Mouse (Mus musculus): ENCODE results near the gene Tfap4. TPM values are rescaled to one million over a fixed set of nuclear protein-coding genes. Genes with fewer than 3 reads are reported as not detected.
A peak's percentile ranks its signal among the peaks of the same experiment; 100 is the strongest.
"Not testable (repeated sequence)": the region's sequence is repeated elsewhere in the genome, so short reads cannot be mapped to it uniquely, and the experiment has no call there.

Tfap4 gene
- polyA plus RNA-seq, 1 experiment from 2014 or later, result 27.2 TPM

- DNase-seq (ENCODE audit: low spot score), result no peak
- Histone ChIP-seq H3K27ac (replicated peaks; ENCODE audit: low read depth, low read length) (no peak overlapping the region), H3K27me3 (ENCODE audit: control insufficient read depth, insufficient read depth, low read length) (no peaks in the 10 kb centered on the region), H3K4me3 (ENCODE audit: low read depth, low read length) (no peak overlapping the region), H3K4me1 (ENCODE audit: control insufficient read depth, insufficient read depth, low read length) (no peaks in the 10 kb centered on the region), H3K9me3 (replicated peaks; ENCODE audit: control insufficient read depth, low read length) (no peaks in the 10 kb centered on the region), H3K4me2 (ENCODE audit: low read depth, low read length) (no peak overlapping the region), H3K9ac (replicated peaks; ENCODE audit: low read length) (no peak overlapping the region), H3K36me3 (replicated peaks; ENCODE audit: control insufficient read depth, insufficient read depth, low read depth, low read length) (no peaks in the 10 kb centered on the region)
- 91% methylated on average over 4 of the region's 4 CpGs for WGBS
- no peak for ATAC-seq (replicated peaks; ENCODE audit: insufficient number of reproducible peaks, low FRiP score, low TSS enrichment, low read depth)
Measured at GRCm38 (mm10) chr16:4539521-4539920, 20.1 kb downstream of the Tfap4 start.

GRCm38 (mm10) chr16:4537616-4538358, 21.9 kb downstream of the Tfap4 start:
- H3K4me2 ChIP-seq (ENCODE audit: low read depth, low read length), result no peak overlapping the region
- WGBS, result 72% methylated on average over 3 of the region's 3 CpGs
- H3K27ac ChIP-seq (replicated peaks; ENCODE audit: low read depth, low read length), result no peak overlapping the region
- ATAC-seq (replicated peaks; ENCODE audit: insufficient number of reproducible peaks, low FRiP score, low TSS enrichment, low read depth) (no peak), DNase-seq (ENCODE audit: low spot score) (no peak)
- no peaks in the 10 kb centered on the region for H3K4me1 ChIP-seq (ENCODE audit: control insufficient read depth, insufficient read depth, low read length)
- no peak overlapping the region for H3K4me3 ChIP-seq (ENCODE audit: low read depth, low read length)
- H3K36me3 ChIP-seq (replicated peaks; ENCODE audit: control insufficient read depth, insufficient read depth, low read depth, low read length), result no peaks in the 10 kb centered on the region
- no peak overlapping the region; the same call in 1 of the 2 replicates for H3K9ac ChIP-seq (replicated peaks; ENCODE audit: low read length)
- no peaks in the 10 kb centered on the region for H3K27me3 ChIP-seq (ENCODE audit: control insufficient read depth, insufficient read depth, low read length)
- no peaks in the 10 kb centered on the region for H3K9me3 ChIP-seq (replicated peaks; ENCODE audit: control insufficient read depth, low read length)

- not testable (repeated sequence) for H3K4me1 ChIP-seq (ENCODE audit: control insufficient read depth, insufficient read depth, low read length); H3K27ac ChIP-seq (replicated peaks; ENCODE audit: low read depth, low read length); ATAC-seq (replicated peaks; ENCODE audit: insufficient number of reproducible peaks, low FRiP score, low TSS enrichment, low read depth); H3K27me3 ChIP-seq (ENCODE audit: control insufficient read depth, insufficient read depth, low read length); DNase-seq (ENCODE audit: low spot score); H3K36me3 ChIP-seq (replicated peaks; ENCODE audit: control insufficient read depth, insufficient read depth, low read depth, low read length); H3K9ac ChIP-seq (replicated peaks; ENCODE audit: low read length); H3K4me2 ChIP-seq (ENCODE audit: low read depth, low read length); H3K4me3 ChIP-seq (ENCODE audit: low read depth, low read length); H3K9me3 ChIP-seq (replicated peaks; ENCODE audit: control insufficient read depth, low read length)
- 96% methylated on average over 12 of the region's 12 CpGs for WGBS
Measured at GRCm38 (mm10) chr16:4527373-4527772, 32.3 kb downstream of the Tfap4 start.

- no peak overlapping the region for H3K27ac ChIP-seq (replicated peaks; ENCODE audit: low read depth, low read length)
- ATAC-seq (replicated peaks; ENCODE audit: insufficient number of reproducible peaks, low FRiP score, low TSS enrichment, low read depth) (no peak), DNase-seq (ENCODE audit: low spot score) (no peak)
- H3K27me3 ChIP-seq (ENCODE audit: control insufficient read depth, insufficient read depth, low read length), result no peaks in the 10 kb centered on the region
- no peak overlapping the region for H3K4me2 ChIP-seq (ENCODE audit: low read depth, low read length)
- H3K9ac ChIP-seq (replicated peaks; ENCODE audit: low read length), result no peak overlapping the region
- no peaks in the 10 kb centered on the region for H3K36me3 ChIP-seq (replicated peaks; ENCODE audit: control insufficient read depth, insufficient read depth, low read depth, low read length)
- H3K4me3 ChIP-seq (ENCODE audit: low read depth, low read length), result no peak overlapping the region
- 46% methylated on average over 7 of the region's 7 CpGs for WGBS
- no peaks in the 10 kb centered on the region for H3K4me1 ChIP-seq (ENCODE audit: control insufficient read depth, insufficient read depth, low read length)
- no peaks in the 10 kb centered on the region for H3K9me3 ChIP-seq (replicated peaks; ENCODE audit: control insufficient read depth, low read length)
Measured at GRCm38 (mm10) chr16:4523313-4524004, 36.2 kb downstream of the Tfap4 start.

- Histone ChIP-seq H3K36me3 (replicated peaks; ENCODE audit: control insufficient read depth, insufficient read depth, low read depth, low read length) (no peaks in the 10 kb centered on the region), H3K4me3 (ENCODE audit: low read depth, low read length) (no peak overlapping the region), H3K27ac (replicated peaks; ENCODE audit: low read depth, low read length) (no peak overlapping the region), H3K9ac (replicated peaks; ENCODE audit: low read length) (no peak overlapping the region), H3K4me2 (ENCODE audit: low read depth, low read length) (no peak overlapping the region), H3K4me1 (ENCODE audit: control insufficient read depth, insufficient read depth, low read length) (no peaks in the 10 kb centered on the region), H3K27me3 (ENCODE audit: control insufficient read depth, insufficient read depth, low read length) (no peaks in the 10 kb centered on the region), H3K9me3 (replicated peaks; ENCODE audit: control insufficient read depth, low read length) (no peaks in the 10 kb centered on the region)
- DNase-seq (ENCODE audit: low spot score), result no peak
- no peak for ATAC-seq (replicated peaks; ENCODE audit: insufficient number of reproducible peaks, low FRiP score, low TSS enrichment, low read depth)
- 62% methylated on average over 8 of the region's 8 CpGs for WGBS
Measured at GRCm38 (mm10) chr16:4522879-4523278, 36.8 kb downstream of the Tfap4 start.

- Histone ChIP-seq H3K36me3 (replicated peaks; ENCODE audit: control insufficient read depth, insufficient read depth, low read depth, low read length) (no peaks in the 10 kb centered on the region), H3K9me3 (replicated peaks; ENCODE audit: control insufficient read depth, low read length) (no peaks in the 10 kb centered on the region), H3K4me2 (ENCODE audit: low read depth, low read length) (no peak overlapping the region), H3K4me3 (ENCODE audit: low read depth, low read length) (no peak overlapping the region), H3K27me3 (ENCODE audit: control insufficient read depth, insufficient read depth, low read length) (no peaks in the 10 kb centered on the region), H3K9ac (replicated peaks; ENCODE audit: low read length) (no peak overlapping the region), H3K27ac (replicated peaks; ENCODE audit: low read depth, low read length) (no peak overlapping the region), H3K4me1 (ENCODE audit: control insufficient read depth, insufficient read depth, low read length) (no peaks in the 10 kb centered on the region)
- 62% methylated on average over 5 of the region's 5 CpGs for WGBS
- no peak for ATAC-seq (replicated peaks; ENCODE audit: insufficient number of reproducible peaks, low FRiP score, low TSS enrichment, low read depth)
- peak; percentile 33 for DNase-seq (ENCODE audit: low spot score)
Measured at GRCm38 (mm10) chr16:4521735-4522530, 37.7 kb downstream of the Tfap4 start.

- 65% methylated on average over 4 of the region's 4 CpGs for WGBS
- ATAC-seq (replicated peaks; ENCODE audit: insufficient number of reproducible peaks, low FRiP score, low TSS enrichment, low read depth), result no peak
- no peak overlapping the region for H3K27ac ChIP-seq (replicated peaks; ENCODE audit: low read depth, low read length)
Measured at GRCm38 (mm10) chr16:4521074-4521667, 38.5 kb downstream of the Tfap4 start.

More at GRCm38 (mm10) chr16:4521074-4521667, 38.5 kb downstream of the Tfap4 start:
- Histone ChIP-seq H3K9ac (replicated peaks; ENCODE audit: low read length) (no peak overlapping the region), H3K4me2 (ENCODE audit: low read depth, low read length) (no peak overlapping the region), H3K27me3 (ENCODE audit: control insufficient read depth, insufficient read depth, low read length) (no peaks in the 10 kb centered on the region), H3K36me3 (replicated peaks; ENCODE audit: control insufficient read depth, insufficient read depth, low read depth, low read length) (no peaks in the 10 kb centered on the region), H3K9me3 (replicated peaks; ENCODE audit: control insufficient read depth, low read length) (no peaks in the 10 kb centered on the region), H3K4me3 (ENCODE audit: low read depth, low read length) (no peak overlapping the region), H3K4me1 (ENCODE audit: control insufficient read depth, insufficient read depth, low read length) (no peaks in the 10 kb centered on the region)
- no peak for DNase-seq (ENCODE audit: low spot score)

All from embryonic facial prominence, embryonic 11.5 days (tissue).